23 mouse cellular contexts compared by ENCODE assay signal in the genomic region with DNA sequence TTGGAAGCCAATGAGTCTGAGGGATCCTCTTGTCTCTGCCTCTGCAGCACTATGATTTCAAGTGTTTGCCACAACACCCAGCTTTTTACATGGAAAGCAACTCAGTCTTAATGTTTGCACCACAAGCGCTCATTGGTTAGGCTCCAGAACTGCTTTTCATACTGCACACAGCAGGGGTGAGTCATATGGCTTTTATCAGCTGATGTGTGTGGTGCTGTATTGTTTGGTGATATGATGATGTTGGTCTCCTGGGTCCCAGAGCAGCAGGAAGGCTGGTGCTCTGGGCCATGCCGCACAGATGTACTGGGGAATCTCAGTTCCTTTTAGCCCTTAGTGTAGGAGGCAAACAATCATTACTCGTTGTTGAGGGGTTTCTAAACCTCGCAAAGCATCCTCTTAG.
DNase-seq lines count a peak whose midpoint lies in the region; ATAC-seq and TF ChIP-seq lines count a peak whose summit lies in the region.
"Had no signal": no experiment of that assay in that cellular context is flagged by ENCODE, and none has a peak within 500 bp of the region (broad histone marks: within the 10 kb centered on the region; RNA-seq: fewer than 3 reads in every experiment).

No protein-coding gene starts in this region.

- TF ChIP-seq CTCF in hindbrain, postnatal 0 days (IDR thresholded peaks at IDR 0.05; ENCODE audit: low read depth): no peak
- TF ChIP-seq CTCF in bone marrow macrophage, adult 2 months (IDR thresholded peaks at IDR 0.05; ENCODE audit: low read depth, low read length): no peak

- WGBS in hindbrain, embryonic 11.5 days: 87% methylated on average over 4 of the region's 4 CpGs
- WGBS in hindbrain, postnatal 0 days: 72% methylated on average over 4 of the region's 4 CpGs
- WGBS in midbrain, embryonic 14.5 days: 62% methylated on average over 4 of the region's 4 CpGs
- WGBS in midbrain, embryonic 10.5 days: 88% methylated on average over 4 of the region's 4 CpGs
- 86% methylated on average over 4 of the region's 4 CpGs for WGBS in limb, embryonic 10.5 days

- no peak for DNase-seq in hindbrain, embryonic 11.5 days (ENCODE audit: low spot score)
- no peak for DNase-seq in hindbrain, postnatal 0 days (ENCODE audit: low spot score)
- DNase-seq in midbrain, embryonic 14.5 days: no peak
- no peak for DNase-seq in midbrain, embryonic 10.5 days (ENCODE audit: low spot score)
- peak; percentile 41 for DNase-seq in splenic B cell, adult 2 months (ENCODE audit: low read depth, low spot score)
- no peak for DNase-seq in limb, embryonic 10.5 days (ENCODE audit: low spot score)
- DNase-seq: adrenal gland, postnatal 36 days; cerebellum, adult 8-10 months; cerebellum, postnatal 25 days; gastrocnemius, adult 2 months; heart, postnatal 10 days; kidney, adult 11 months; kidney, postnatal 14 days; layer of hippocampus, adult 9-11 months had no signal

- H3K27ac ChIP-seq in hindbrain, embryonic 11.5 days (ENCODE audit: low read depth, low read length): no peak overlapping the region
- H3K27ac ChIP-seq in hindbrain, postnatal 0 days: no peak overlapping the region
- peak overlapping the region; percentile 70 for H3K27ac ChIP-seq in midbrain, embryonic 14.5 days (replicated peaks; ENCODE audit: low read depth, low read length)
- H3K27ac ChIP-seq in midbrain, embryonic 10.5 days (replicated peaks): no peak overlapping the region
- H3K27ac ChIP-seq in bone marrow macrophage, adult 2 months (ENCODE audit: insufficient read depth, low read depth, low read length): peak overlapping the region; percentile 54
- H3K27ac ChIP-seq in limb, embryonic 10.5 days: no peak overlapping the region
- H3K27ac ChIP-seq: embryonic facial prominence, embryonic 10.5 days; embryonic facial prominence, embryonic 15.5 days; gastrocnemius, adult 2 months; heart, embryonic 13.5 days; limb, embryonic 12.5 days; liver, embryonic 15.5 days; lung, embryonic 15.5 days had no signal

- H3K36me3 ChIP-seq in hindbrain, embryonic 11.5 days (ENCODE audit: control insufficient read depth, insufficient read depth, low read length): no peaks in the 10 kb centered on the region
- H3K36me3 ChIP-seq in hindbrain, postnatal 0 days (ENCODE audit: insufficient read depth, low read length): no peaks in the 10 kb centered on the region
- H3K36me3 ChIP-seq in midbrain, embryonic 14.5 days (ENCODE audit: control insufficient read depth, insufficient read depth, low read length): no peaks in the 10 kb centered on the region
- H3K36me3 ChIP-seq in midbrain, embryonic 10.5 days: no peaks in the 10 kb centered on the region
- H3K36me3 ChIP-seq in splenic B cell, adult 2 months (ENCODE audit: control insufficient read depth, insufficient read depth, low read length, poor library complexity, severe bottlenecking): no peaks in the 10 kb centered on the region
- no peaks in the 10 kb centered on the region for H3K36me3 ChIP-seq in limb, embryonic 10.5 days
- H3K36me3 ChIP-seq: embryonic facial prominence, embryonic 10.5 days; embryonic facial prominence, embryonic 15.5 days; heart, embryonic 13.5 days; limb, embryonic 12.5 days; liver, embryonic 15.5 days; lung, embryonic 15.5 days had no signal

- no peaks in the 10 kb centered on the region for H3K9me3 ChIP-seq in hindbrain, embryonic 11.5 days (ENCODE audit: control insufficient read depth, low read length)
- H3K9me3 ChIP-seq in hindbrain, postnatal 0 days (ENCODE audit: low read length): no peaks in the 10 kb centered on the region
- no peaks in the 10 kb centered on the region for H3K9me3 ChIP-seq in midbrain, embryonic 14.5 days (ENCODE audit: control insufficient read depth, low read length)
- no peaks in the 10 kb centered on the region for H3K9me3 ChIP-seq in midbrain, embryonic 10.5 days (replicated peaks)
- H3K9me3 ChIP-seq in limb, embryonic 10.5 days (replicated peaks): no peaks in the 10 kb centered on the region
- H3K9me3 ChIP-seq: embryonic facial prominence, embryonic 10.5 days; embryonic facial prominence, embryonic 15.5 days; heart, embryonic 13.5 days; limb, embryonic 12.5 days; liver, embryonic 15.5 days; lung, embryonic 15.5 days had no signal

- H3K4me2 ChIP-seq in hindbrain, embryonic 11.5 days (replicated peaks; ENCODE audit: low read depth, low read length): no peak overlapping the region
- no peak overlapping the region for H3K4me2 ChIP-seq in hindbrain, postnatal 0 days (ENCODE audit: low read depth, low read length)
- H3K4me2 ChIP-seq in midbrain, embryonic 14.5 days (ENCODE audit: low read length): no peak overlapping the region
- H3K4me2 ChIP-seq: embryonic facial prominence, embryonic 15.5 days; heart, embryonic 13.5 days; limb, embryonic 12.5 days; liver, embryonic 15.5 days; lung, embryonic 15.5 days had no signal

- no peak overlapping the region for H3K4me3 ChIP-seq in hindbrain, embryonic 11.5 days (ENCODE audit: low read depth, low read length)
- no peak overlapping the region for H3K4me3 ChIP-seq in hindbrain, postnatal 0 days (ENCODE audit: low read length)
- H3K4me3 ChIP-seq in midbrain, embryonic 14.5 days (replicated peaks; ENCODE audit: low read depth, low read length): no peak overlapping the region
- no peak overlapping the region for H3K4me3 ChIP-seq in midbrain, embryonic 10.5 days
- no peak overlapping the region for H3K4me3 ChIP-seq in bone marrow macrophage, adult 2 months (ENCODE audit: insufficient read depth, low read length)
- H3K4me3 ChIP-seq in limb, embryonic 10.5 days: no peak overlapping the region
- H3K4me3 ChIP-seq: embryonic facial prominence, embryonic 10.5 days; embryonic facial prominence, embryonic 15.5 days; gastrocnemius, adult 2 months; heart, embryonic 13.5 days; limb, embryonic 12.5 days; liver, embryonic 15.5 days; lung, embryonic 15.5 days had no signal

- TF ChIP-seq POLR2A in bone marrow macrophage, adult 2 months (IDR thresholded peaks at IDR 0.05; ENCODE audit: borderline replicate concordance, low read depth, low read length): no peak

- no peaks in the 10 kb centered on the region; the same call in 1 of the 2 replicates for H3K4me1 ChIP-seq in hindbrain, embryonic 11.5 days (replicated peaks; ENCODE audit: control insufficient read depth, insufficient read depth, low read length)
- H3K4me1 ChIP-seq in hindbrain, postnatal 0 days (ENCODE audit: insufficient read depth, low read length): peaks cover 4% of the 10 kb centered on the region; the same call in 1 of the 2 replicates
- H3K4me1 ChIP-seq in midbrain, embryonic 14.5 days (ENCODE audit: control insufficient read depth, insufficient read depth, low read length): peaks cover 38% of the 10 kb centered on the region
- peaks cover 22% of the 10 kb centered on the region for H3K4me1 ChIP-seq in midbrain, embryonic 10.5 days
- H3K4me1 ChIP-seq in bone marrow macrophage, adult 2 months (ENCODE audit: control insufficient read depth, insufficient read depth, low read length): peaks cover 62% of the 10 kb centered on the region
- H3K4me1 ChIP-seq in limb, embryonic 10.5 days: peaks cover 29% of the 10 kb centered on the region
- H3K4me1 ChIP-seq: liver, embryonic 15.5 days; lung, embryonic 15.5 days had no signal

- 0 out of 2 replicates have a peak, but pooled peaks have one; percentile 38 for ATAC-seq in hindbrain, embryonic 11.5 days (ENCODE audit: low FRiP score)
- ATAC-seq in hindbrain, postnatal 0 days: no peak
- ATAC-seq in midbrain, embryonic 14.5 days (ENCODE audit: low FRiP score, low TSS enrichment): no peak; the same call in 1 of the 2 replicates
- ATAC-seq: CD4-positive, CD25-positive, alpha-beta regulatory T cell, adult 4 months; inflammation-experienced regulatory T-cells, adult 6 months had no signal

- H3K9ac ChIP-seq in hindbrain, embryonic 11.5 days (ENCODE audit: low read depth, low read length): no peak overlapping the region
- no peak overlapping the region for H3K9ac ChIP-seq in hindbrain, postnatal 0 days (replicated peaks; ENCODE audit: low read length)
- H3K9ac ChIP-seq in midbrain, embryonic 14.5 days (replicated peaks; ENCODE audit: low read length): no peak overlapping the region
- H3K9ac ChIP-seq: embryonic facial prominence, embryonic 15.5 days; heart, embryonic 13.5 days; limb, embryonic 12.5 days; liver, embryonic 15.5 days; lung, embryonic 15.5 days had no signal

- H3K27me3 ChIP-seq in hindbrain, embryonic 11.5 days (ENCODE audit: control insufficient read depth, insufficient read depth, low read length): no peaks in the 10 kb centered on the region
- H3K27me3 ChIP-seq in hindbrain, postnatal 0 days (ENCODE audit: insufficient read depth, low read length): no peaks in the 10 kb centered on the region
- no peaks in the 10 kb centered on the region for H3K27me3 ChIP-seq in midbrain, embryonic 14.5 days (ENCODE audit: control insufficient read depth, insufficient read depth, low read length)
- H3K27me3 ChIP-seq in midbrain, embryonic 10.5 days (ENCODE audit: low read depth, poor library complexity, severe bottlenecking): no peaks in the 10 kb centered on the region
- H3K27me3 ChIP-seq in splenic B cell, adult 2 months (ENCODE audit: control insufficient read depth, insufficient read depth, low read length, poor library complexity, severe bottlenecking): no peaks in the 10 kb centered on the region
- H3K27me3 ChIP-seq in limb, embryonic 10.5 days (ENCODE audit: low read depth, poor library complexity, severe bottlenecking): peaks cover 6% of the 10 kb centered on the region; the same call in 1 of the 2 replicates
- H3K27me3 ChIP-seq: embryonic facial prominence, embryonic 15.5 days; heart, embryonic 13.5 days; limb, embryonic 12.5 days; liver, embryonic 15.5 days; lung, embryonic 15.5 days had no signal

Comparison
In these comparisons a context has a peak if more than half of its experiments do, and no peak if none do; other contexts are left out.
1. H3K27ac ChIP-seq: peak in midbrain, embryonic 14.5 days (single experiment) and bone marrow macrophage, adult 2 months (single experiment); none in hindbrain, embryonic 11.5 days (single experiment), hindbrain, postnatal 0 days (single experiment), midbrain, embryonic 10.5 days (single experiment) and limb, embryonic 10.5 days (single experiment).